Mouse (Mus musculus): ENCODE measurements around the gene Rangrf. TPM values are rescaled to one million over a fixed set of nuclear protein-coding genes. Genes with fewer than 3 reads are reported as not detected.
A peak's percentile ranks its signal among the peaks of the same experiment; 100 is the strongest.
"Not testable (repeated sequence)": the region's sequence is repeated elsewhere in the genome, so short reads cannot be mapped to it uniquely, and the experiment has no call there.

Gene Rangrf
- polyA plus RNA-seq, 1 experiment from 2014 or later: 23.3 TPM

DNA sequence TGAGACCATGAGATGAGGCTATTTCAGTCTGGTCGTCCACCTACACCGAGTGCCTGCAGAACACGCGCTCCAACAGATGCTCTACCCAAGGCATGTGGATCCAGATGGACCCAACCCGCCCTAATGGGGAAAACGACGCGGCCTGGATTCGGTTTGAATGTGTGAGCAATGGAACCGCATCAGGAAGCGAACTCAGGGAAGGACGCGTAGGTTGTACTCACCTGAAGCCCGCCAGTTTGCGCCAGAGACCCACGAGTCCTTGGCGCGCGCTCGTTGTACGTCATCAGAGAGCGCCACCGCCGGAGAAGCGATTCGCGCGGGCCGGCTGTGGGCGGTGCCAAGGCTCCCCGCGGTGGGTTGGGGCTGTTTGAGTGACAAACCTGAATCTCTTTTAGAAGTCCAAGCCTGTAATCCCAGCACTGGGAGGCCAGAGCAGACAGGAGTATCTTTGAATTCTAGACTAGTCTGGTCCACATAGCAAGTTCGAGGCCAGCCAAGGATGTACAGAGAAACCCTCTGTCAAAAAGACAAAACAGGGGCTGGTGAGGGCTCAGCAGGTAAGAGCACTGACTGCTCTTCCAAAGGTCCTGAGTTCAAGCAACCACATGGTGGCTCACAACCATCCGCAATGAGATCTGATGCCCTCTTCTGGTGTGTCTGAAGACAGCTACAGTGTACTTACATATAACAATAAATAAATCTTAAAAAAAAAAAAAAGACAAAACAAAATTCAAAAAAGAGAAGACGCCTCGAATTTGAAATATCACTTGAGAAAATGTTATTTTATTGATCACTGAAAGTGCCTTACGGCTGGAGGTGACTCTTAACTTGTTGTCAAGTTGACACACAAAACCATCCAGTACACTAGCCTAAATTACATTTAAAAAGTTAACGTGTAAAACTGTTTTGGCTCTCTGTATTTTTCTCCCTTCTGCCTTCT is 33.5 kb upstream of the Rangrf start, which contains the start of gene Pfas:
Gene Pfas (minus strand): TSS at position 279 of the 940 bp plus-strand sequence.
- H3K4me2 ChIP-seq (ENCODE audit: low read length): peak within 1 kb of the TSS; percentile 61
- H3K9me3 ChIP-seq (replicated peaks; ENCODE audit: control insufficient read depth, low read length, poor library complexity, severe bottlenecking): no peaks in the 10 kb centered on the region
- H3K4me3 ChIP-seq (ENCODE audit: low read depth, low read length): peak within 1 kb of the TSS; percentile 71
- 11% methylated on average over 38 of the region's 38 CpGs for WGBS
- no peaks in the 10 kb centered on the region for H3K27me3 ChIP-seq (ENCODE audit: control insufficient read depth, insufficient read depth, low read depth, low read length)
- peak within 1 kb of the TSS; percentile 79 for H3K9ac ChIP-seq (ENCODE audit: low read depth, low read length)
- H3K36me3 ChIP-seq (ENCODE audit: control insufficient read depth, insufficient read depth, low read length): no peaks in the 10 kb centered on the region
- peak within 1 kb of the TSS; percentile 58; the same call in 1 of the 2 replicates for H3K27ac ChIP-seq (ENCODE audit: low read length)
- H3K4me1 ChIP-seq (ENCODE audit: control insufficient read depth, insufficient read depth, low read length): peaks cover 12% of the 10 kb centered on the region
- ATAC-seq: peak; percentile 77

DNA sequence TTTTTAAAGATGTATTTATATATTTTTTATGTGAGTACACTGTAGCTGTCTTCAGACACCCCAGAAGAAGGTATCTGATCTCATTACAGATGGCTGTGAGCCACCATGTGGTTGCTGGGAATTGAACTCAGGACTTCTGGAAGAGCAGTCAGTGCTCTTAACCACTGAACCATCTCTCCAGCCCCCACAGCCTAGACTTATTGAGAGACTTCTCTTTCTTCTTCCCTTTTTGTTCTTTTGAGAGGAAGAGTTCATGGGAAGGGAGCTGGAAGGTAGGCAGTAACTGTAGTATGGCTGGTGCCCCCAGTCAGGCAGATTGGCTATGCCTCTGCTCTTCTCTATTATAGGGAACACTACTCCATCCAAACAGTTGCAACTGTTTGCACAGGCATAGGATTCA is 31.6 kb upstream of the Rangrf start:
- H3K9ac ChIP-seq (ENCODE audit: low read depth, low read length); H3K9me3 ChIP-seq (replicated peaks; ENCODE audit: control insufficient read depth, low read length, poor library complexity, severe bottlenecking); H3K4me2 ChIP-seq (ENCODE audit: low read length); ATAC-seq; H3K27me3 ChIP-seq (ENCODE audit: control insufficient read depth, insufficient read depth, low read depth, low read length); H3K36me3 ChIP-seq (ENCODE audit: control insufficient read depth, insufficient read depth, low read length); H3K4me3 ChIP-seq (ENCODE audit: low read depth, low read length); H3K27ac ChIP-seq (ENCODE audit: low read length): not testable (repeated sequence)
- H3K4me1 ChIP-seq (ENCODE audit: control insufficient read depth, insufficient read depth, low read length): peaks cover 12% of the 10 kb centered on the region

DNA sequence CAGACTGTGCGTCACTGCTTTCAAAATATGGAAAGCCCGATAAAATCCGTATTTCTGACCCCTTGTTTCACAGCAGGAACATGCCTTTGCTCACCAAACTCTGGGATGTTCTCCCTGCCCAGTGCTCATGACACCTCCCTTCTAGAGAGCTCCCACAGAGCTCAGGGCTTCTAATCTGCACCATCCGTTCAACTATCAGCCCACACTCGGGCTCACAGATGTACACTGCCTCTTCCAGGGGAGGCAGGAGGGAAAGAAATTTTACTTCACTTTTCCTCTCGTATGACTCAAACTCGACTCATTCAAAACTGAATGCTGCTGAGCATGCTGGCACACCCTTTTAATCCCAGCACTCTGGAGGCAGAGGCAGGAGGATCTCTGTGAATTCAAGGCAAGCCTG is 30.2 kb upstream of the Rangrf start:
- Histone ChIP-seq H3K27me3 (ENCODE audit: control insufficient read depth, insufficient read depth, low read depth, low read length) (no peaks in the 10 kb centered on the region), H3K4me2 (ENCODE audit: low read length) (no peak overlapping the region), H3K9me3 (replicated peaks; ENCODE audit: control insufficient read depth, low read length, poor library complexity, severe bottlenecking) (no peaks in the 10 kb centered on the region), H3K9ac (ENCODE audit: low read depth, low read length) (no peak overlapping the region), H3K36me3 (ENCODE audit: control insufficient read depth, insufficient read depth, low read length) (peaks cover 16% of the 10 kb centered on the region), H3K27ac (ENCODE audit: low read length) (no peak overlapping the region), H3K4me3 (ENCODE audit: low read depth, low read length) (no peak overlapping the region), H3K4me1 (ENCODE audit: control insufficient read depth, insufficient read depth, low read length) (peaks cover 8% of the 10 kb centered on the region)
- 93% methylated on average over 7 of the region's 7 CpGs for WGBS
- no peak for ATAC-seq

DNA sequence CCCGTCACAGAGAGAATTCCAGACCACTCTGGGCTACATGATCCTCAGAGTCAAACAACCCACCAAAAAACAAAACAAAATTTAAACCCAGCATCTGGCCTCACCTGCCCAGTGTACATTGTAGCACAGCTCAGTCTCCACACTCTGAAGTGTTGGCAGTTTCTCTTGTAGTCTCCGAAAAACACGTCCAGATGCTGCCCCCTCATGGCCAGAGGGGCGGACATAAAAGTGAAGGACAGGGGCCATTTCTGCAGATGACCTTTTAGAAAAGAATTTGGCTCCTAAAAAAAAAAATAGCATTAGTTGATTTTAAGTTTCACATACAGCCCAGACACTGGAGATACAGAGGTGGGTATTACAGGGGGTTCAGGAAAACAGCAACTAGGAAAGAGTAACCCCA is 28.6 kb upstream of the Rangrf start:
- peaks cover 25% of the 10 kb centered on the region for H3K36me3 ChIP-seq (ENCODE audit: control insufficient read depth, insufficient read depth, low read length)
- no peaks in the 10 kb centered on the region for H3K27me3 ChIP-seq (ENCODE audit: control insufficient read depth, insufficient read depth, low read depth, low read length)
- H3K4me1 ChIP-seq (ENCODE audit: control insufficient read depth, insufficient read depth, low read length): peaks cover 8% of the 10 kb centered on the region
- no peak overlapping the region for H3K27ac ChIP-seq (ENCODE audit: low read length)
- no peaks in the 10 kb centered on the region for H3K9me3 ChIP-seq (replicated peaks; ENCODE audit: control insufficient read depth, low read length, poor library complexity, severe bottlenecking)
- no peak for ATAC-seq
- 70% methylated on average over 4 of the region's 4 CpGs for WGBS
- H3K4me3 ChIP-seq (ENCODE audit: low read depth, low read length): no peak overlapping the region
- no peak overlapping the region for H3K4me2 ChIP-seq (ENCODE audit: low read length)
- H3K9ac ChIP-seq (ENCODE audit: low read depth, low read length): no peak overlapping the region

DNA sequence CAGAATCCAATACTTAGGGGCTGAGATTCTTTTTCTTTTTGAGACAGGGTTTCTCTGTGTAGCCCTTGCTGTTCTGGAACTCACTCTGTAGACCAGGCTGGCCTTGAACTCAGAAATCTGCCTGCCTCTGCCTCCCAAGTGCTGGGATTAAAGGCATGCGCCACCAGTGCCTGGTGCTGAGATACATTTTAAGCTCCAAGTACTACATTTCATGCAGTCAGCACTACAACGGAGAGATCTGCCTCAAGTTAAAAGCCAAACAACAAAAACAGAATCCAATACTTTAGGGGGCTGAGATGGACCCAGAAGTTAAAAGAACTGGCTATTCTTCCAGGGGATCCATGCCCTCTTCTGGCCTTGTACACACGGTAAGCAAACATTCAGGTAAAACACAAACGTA is 27.8 kb upstream of the Rangrf start:
- H3K4me1 ChIP-seq (ENCODE audit: control insufficient read depth, insufficient read depth, low read length); H3K27me3 ChIP-seq (ENCODE audit: control insufficient read depth, insufficient read depth, low read depth, low read length); ATAC-seq; H3K27ac ChIP-seq (ENCODE audit: low read length); H3K4me2 ChIP-seq (ENCODE audit: low read length); H3K9me3 ChIP-seq (replicated peaks; ENCODE audit: control insufficient read depth, low read length, poor library complexity, severe bottlenecking); H3K9ac ChIP-seq (ENCODE audit: low read depth, low read length); H3K4me3 ChIP-seq (ENCODE audit: low read depth, low read length): not testable (repeated sequence)
- 93% methylated on average over 4 of the region's 4 CpGs for WGBS
- peaks cover 27% of the 10 kb centered on the region for H3K36me3 ChIP-seq (ENCODE audit: control insufficient read depth, insufficient read depth, low read length)

DNA sequence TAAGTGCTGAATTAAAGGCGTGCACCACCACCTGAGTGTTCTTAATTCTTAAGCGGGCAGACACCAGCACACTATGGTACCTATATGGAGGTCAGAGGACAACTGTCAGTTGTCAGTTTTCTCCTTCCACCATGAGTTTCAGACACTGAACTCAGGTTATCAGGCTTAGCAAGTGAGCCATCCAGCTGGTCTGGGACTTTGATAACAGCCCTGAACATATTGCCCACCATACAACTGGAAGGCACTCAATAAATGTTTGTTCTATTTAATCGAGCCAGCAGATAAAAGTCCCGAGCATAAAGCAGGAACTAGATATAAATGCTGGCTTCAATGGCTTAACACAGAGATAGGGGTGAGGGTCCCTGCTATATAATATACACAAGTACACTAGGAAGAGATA is 22.1 kb upstream of the Rangrf start:
- ATAC-seq: no peak
- WGBS: 93% methylated on average over 4 of the region's 4 CpGs
- Histone ChIP-seq H3K9ac (ENCODE audit: low read depth, low read length) (no peak overlapping the region), H3K9me3 (replicated peaks; ENCODE audit: control insufficient read depth, low read length, poor library complexity, severe bottlenecking) (no peaks in the 10 kb centered on the region), H3K4me3 (ENCODE audit: low read depth, low read length) (no peak overlapping the region), H3K27ac (ENCODE audit: low read length) (no peak overlapping the region), H3K4me1 (ENCODE audit: control insufficient read depth, insufficient read depth, low read length) (no peaks in the 10 kb centered on the region), H3K27me3 (ENCODE audit: control insufficient read depth, insufficient read depth, low read depth, low read length) (no peaks in the 10 kb centered on the region), H3K4me2 (ENCODE audit: low read length) (no peak overlapping the region), H3K36me3 (ENCODE audit: control insufficient read depth, insufficient read depth, low read length) (peaks cover 48% of the 10 kb centered on the region)

DNA sequence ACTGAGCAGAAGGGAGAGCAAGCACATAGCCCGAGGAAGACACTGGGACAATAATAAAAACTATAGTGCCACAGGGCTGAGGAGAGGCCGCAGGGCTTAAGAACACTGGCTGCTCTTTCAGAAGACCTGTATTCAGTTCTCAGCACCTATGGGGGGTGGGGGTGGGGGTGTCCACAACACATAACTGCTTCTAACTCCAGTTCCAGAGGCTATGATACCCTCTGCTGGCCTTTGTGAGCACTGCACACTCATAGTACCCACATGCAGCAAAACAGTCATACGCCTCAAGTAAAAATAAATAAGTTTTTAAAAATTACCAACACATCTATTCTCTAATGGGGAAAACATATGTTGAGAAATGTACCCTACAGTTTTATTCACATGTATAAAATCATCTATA is 19.4 kb upstream of the Rangrf start:
- Histone ChIP-seq H3K27me3 (ENCODE audit: control insufficient read depth, insufficient read depth, low read depth, low read length) (no peaks in the 10 kb centered on the region), H3K9me3 (replicated peaks; ENCODE audit: control insufficient read depth, low read length, poor library complexity, severe bottlenecking) (no peaks in the 10 kb centered on the region), H3K4me3 (ENCODE audit: low read depth, low read length) (no peak overlapping the region), H3K27ac (ENCODE audit: low read length) (no peak overlapping the region), H3K9ac (ENCODE audit: low read depth, low read length) (no peak overlapping the region), H3K4me2 (ENCODE audit: low read length) (no peak overlapping the region), H3K4me1 (ENCODE audit: control insufficient read depth, insufficient read depth, low read length) (no peaks in the 10 kb centered on the region), H3K36me3 (ENCODE audit: control insufficient read depth, insufficient read depth, low read length) (peaks cover 46% of the 10 kb centered on the region)
- ATAC-seq: no peak
- 96% methylated on average over 3 of the region's 3 CpGs for WGBS

DNA sequence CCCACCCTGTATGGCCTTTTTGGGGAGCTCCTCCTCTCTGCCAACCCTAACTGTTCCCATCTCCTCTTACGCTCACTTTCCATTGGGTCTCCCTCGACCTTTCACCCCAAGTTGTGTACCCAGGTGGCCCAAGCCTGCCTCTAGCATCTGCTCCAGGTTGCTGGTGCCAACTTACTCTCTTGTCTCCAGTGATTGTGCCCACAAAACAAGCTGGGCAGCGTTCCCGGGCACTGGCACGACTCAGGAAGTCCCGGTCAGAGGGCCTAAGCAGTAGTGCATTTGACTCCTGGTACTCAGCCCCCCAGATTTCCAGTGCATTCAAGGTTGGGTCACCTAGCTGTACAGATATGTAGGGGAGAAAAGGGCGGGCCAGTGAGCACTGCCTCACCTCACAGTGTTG is 18.1 kb upstream of the Rangrf start:
- H3K4me1 ChIP-seq (ENCODE audit: control insufficient read depth, insufficient read depth, low read length): no peaks in the 10 kb centered on the region
- no peak overlapping the region for H3K4me2 ChIP-seq (ENCODE audit: low read length)
- H3K36me3 ChIP-seq (ENCODE audit: control insufficient read depth, insufficient read depth, low read length): peaks cover 50% of the 10 kb centered on the region
- no peaks in the 10 kb centered on the region for H3K9me3 ChIP-seq (replicated peaks; ENCODE audit: control insufficient read depth, low read length, poor library complexity, severe bottlenecking)
- no peak overlapping the region for H3K4me3 ChIP-seq (ENCODE audit: low read depth, low read length)
- no peaks in the 10 kb centered on the region for H3K27me3 ChIP-seq (ENCODE audit: control insufficient read depth, insufficient read depth, low read depth, low read length)
- H3K27ac ChIP-seq (ENCODE audit: low read length): no peak overlapping the region
- H3K9ac ChIP-seq (ENCODE audit: low read depth, low read length): no peak overlapping the region
- no peak for ATAC-seq
- WGBS: 86% methylated on average over 7 of the region's 7 CpGs

DNA sequence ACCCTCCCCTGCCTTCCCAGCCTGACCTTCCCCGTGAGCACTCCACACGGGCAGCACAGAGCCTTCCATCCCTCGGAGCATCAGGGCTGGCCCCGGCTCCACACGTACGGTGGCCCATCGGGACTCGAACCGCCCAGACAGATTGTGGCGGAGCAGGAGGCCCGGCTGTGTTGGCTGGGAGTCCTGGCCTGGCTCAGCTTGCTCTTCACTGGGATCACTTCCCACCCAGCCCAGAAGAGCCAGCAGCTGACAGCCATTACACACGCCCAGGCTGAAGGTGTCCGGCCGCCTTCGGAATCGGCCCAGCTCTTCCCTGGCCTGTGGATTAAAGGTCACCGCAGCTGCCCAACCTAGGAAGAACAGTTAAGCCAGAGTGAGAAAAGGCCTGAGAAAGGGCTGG is 13.4 kb upstream of the Rangrf start:
- Histone ChIP-seq H3K27ac (ENCODE audit: low read length) (no peak overlapping the region), H3K9ac (ENCODE audit: low read depth, low read length) (no peak overlapping the region), H3K4me1 (ENCODE audit: control insufficient read depth, insufficient read depth, low read length) (no peaks in the 10 kb centered on the region), H3K4me3 (ENCODE audit: low read depth, low read length) (no peak overlapping the region), H3K27me3 (ENCODE audit: control insufficient read depth, insufficient read depth, low read depth, low read length) (no peaks in the 10 kb centered on the region), H3K9me3 (replicated peaks; ENCODE audit: control insufficient read depth, low read length, poor library complexity, severe bottlenecking) (no peaks in the 10 kb centered on the region), H3K4me2 (ENCODE audit: low read length) (no peak overlapping the region), H3K36me3 (ENCODE audit: control insufficient read depth, insufficient read depth, low read length) (peaks cover 37% of the 10 kb centered on the region)
- ATAC-seq: no peak
- WGBS: 92% methylated on average over 17 of the region's 17 CpGs

All from midbrain, embryonic 16.5 days (tissue).